In the genomic region with DNA sequence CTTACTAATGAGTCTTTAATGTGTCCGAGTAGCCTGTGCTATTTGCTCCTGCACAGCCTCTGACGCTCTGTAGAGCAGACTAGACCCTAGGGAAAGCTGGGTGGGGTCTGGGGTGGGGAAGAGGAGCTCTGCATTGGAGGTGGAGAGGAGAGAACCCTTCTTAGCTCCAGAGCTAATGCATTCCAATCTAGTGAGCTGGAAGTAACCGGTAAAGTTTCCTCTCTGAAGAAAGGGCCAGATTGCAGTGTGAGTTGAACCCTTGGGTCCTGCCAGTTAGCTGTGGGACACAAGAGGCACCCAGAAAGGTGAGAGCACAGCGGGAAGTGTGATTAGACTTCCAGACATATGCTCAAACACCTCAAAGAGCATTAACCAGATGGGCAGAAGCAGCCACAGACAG, we compare ENCODE assay signal across 12 mouse cellular contexts. TPM values are rescaled to one million over a fixed set of nuclear protein-coding genes. Genes with fewer than 3 reads are reported as not detected.
DNase-seq lines count a peak whose midpoint lies in the region; ATAC-seq and TF ChIP-seq lines count a peak whose summit lies in the region.
"Had no signal": no experiment of that assay in that cellular context is flagged by ENCODE, and none has a peak within 500 bp of the region (broad histone marks: within the 10 kb centered on the region; RNA-seq: fewer than 3 reads in every experiment).

No protein-coding gene starts in this region.

- peak overlapping the region; percentile 89 for H3K27ac ChIP-seq in lung, embryonic 16.5 days (ENCODE audit: low read length)
- H3K27ac ChIP-seq in forebrain, embryonic 16.5 days (ENCODE audit: low read length): peak overlapping the region; percentile 46
- H3K27ac ChIP-seq in midbrain, embryonic 15.5 days: peak overlapping the region; percentile 60; the same call in 1 of the 2 replicates
- no peak overlapping the region for H3K27ac ChIP-seq in layer of hippocampus, adult 2 months

- TF ChIP-seq CTCF in layer of hippocampus, adult 2 months (conservative IDR thresholded peaks at IDR 0.05): no peak

- no peaks in the 10 kb centered on the region for H3K9me3 ChIP-seq in lung, embryonic 16.5 days (ENCODE audit: control insufficient read depth, low read length)
- no peaks in the 10 kb centered on the region for H3K9me3 ChIP-seq in forebrain, embryonic 16.5 days (ENCODE audit: control insufficient read depth, low read length)
- H3K9me3 ChIP-seq in midbrain, embryonic 15.5 days: no peaks in the 10 kb centered on the region
- H3K9me3 ChIP-seq: megakaryocyte, embryonic 14.5 days had no signal

- no peaks in the 10 kb centered on the region for H3K27me3 ChIP-seq in lung, embryonic 16.5 days (ENCODE audit: control insufficient read depth, insufficient read depth, low read depth, low read length)
- H3K27me3 ChIP-seq in forebrain, embryonic 16.5 days (replicated peaks; ENCODE audit: control insufficient read depth, insufficient read depth, low read length): no peaks in the 10 kb centered on the region
- no peaks in the 10 kb centered on the region for H3K27me3 ChIP-seq in midbrain, embryonic 15.5 days (replicated peaks)

- no peak overlapping the region for H3K9ac ChIP-seq in lung, embryonic 16.5 days (ENCODE audit: low read length)
- H3K9ac ChIP-seq in forebrain, embryonic 16.5 days (replicated peaks; ENCODE audit: low read depth, low read length): no peak overlapping the region
- H3K9ac ChIP-seq in midbrain, embryonic 15.5 days: no peak overlapping the region

- no peak for DNase-seq in lung, adult 18-20 months
- DNase-seq in R1 (ENCODE audit: low read depth, low spot score): peak; percentile 79
- no peak for DNase-seq in layer of hippocampus, adult 2 months (ENCODE audit: low spot score in 2 of 2)
- DNase-seq: right cerebral cortex, postnatal 25 days; thymus, postnatal 14 days had no signal

- ATAC-seq in lung, embryonic 16.5 days (ENCODE audit: low read depth): no peak
- ATAC-seq in forebrain, embryonic 16.5 days: peak; percentile 9; the same call in 1 of the 2 replicates
- 0 out of 2 replicates have a peak, but pooled peaks have one; percentile 1 for ATAC-seq in midbrain, embryonic 15.5 days (replicated peaks)
- no peak for ATAC-seq in megakaryocyte-erythroid progenitor cell, adult 5-6 weeks (replicated peaks; ENCODE audit: low FRiP score, low TSS enrichment, poor library complexity, severe bottlenecking)
- ATAC-seq: inflammation-experienced regulatory T-cells, adult 6 months had no signal

- H3K4me2 ChIP-seq in lung, embryonic 16.5 days (ENCODE audit: low read depth, low read length): no peak overlapping the region
- H3K4me2 ChIP-seq in forebrain, embryonic 16.5 days (ENCODE audit: low read length): no peak overlapping the region
- no peak overlapping the region for H3K4me2 ChIP-seq in midbrain, embryonic 15.5 days

- WGBS in lung, embryonic 16.5 days: 45% methylated on average over 4 of the region's 4 CpGs
- 14% methylated on average over 4 of the region's 4 CpGs for WGBS in forebrain, embryonic 16.5 days
- 36% methylated on average over 4 of the region's 4 CpGs for WGBS in midbrain, embryonic 15.5 days

- no peak overlapping the region for H3K4me3 ChIP-seq in lung, embryonic 16.5 days (ENCODE audit: low read length)
- H3K4me3 ChIP-seq in forebrain, embryonic 16.5 days (replicated peaks; ENCODE audit: low read length): no peak overlapping the region
- no peak overlapping the region for H3K4me3 ChIP-seq in midbrain, embryonic 15.5 days
- no peak overlapping the region for H3K4me3 ChIP-seq in layer of hippocampus, adult 2 months
- H3K4me3 ChIP-seq: megakaryocyte, embryonic 14.5 days had no signal

- H3K4me1 ChIP-seq in lung, embryonic 16.5 days (replicated peaks; ENCODE audit: control insufficient read depth, insufficient read depth, low read length): peaks cover 37% of the 10 kb centered on the region
- peaks cover 57% of the 10 kb centered on the region for H3K4me1 ChIP-seq in forebrain, embryonic 16.5 days (replicated peaks; ENCODE audit: control insufficient read depth, insufficient read depth, low read length)
- H3K4me1 ChIP-seq in midbrain, embryonic 15.5 days: peaks cover 66% of the 10 kb centered on the region

- no peaks in the 10 kb centered on the region for H3K36me3 ChIP-seq in lung, embryonic 16.5 days (ENCODE audit: control insufficient read depth, insufficient read depth, low read length)
- no peaks in the 10 kb centered on the region for H3K36me3 ChIP-seq in forebrain, embryonic 16.5 days (ENCODE audit: control insufficient read depth, insufficient read depth)
- no peaks in the 10 kb centered on the region for H3K36me3 ChIP-seq in midbrain, embryonic 15.5 days (replicated peaks)

RNA-seq across cellular contexts. Expression of a gene that starts 6.7 kb away (rescaled TPM):
- 0.50 and 0.87 TPM in 2 replicates for polyA plus RNA-seq in lung, embryonic 16.5 days (2015; fragmentation: Nextera tagmentation; extraction: Ambion mirVana)
- 2.7 and 3.4 TPM in 2 replicates for polyA plus RNA-seq in forebrain, embryonic 16.5 days (2015; fragmentation: Nextera tagmentation; extraction: Ambion mirVana)
- 10.7 and 11.5 TPM in 2 replicates for polyA plus RNA-seq in midbrain, embryonic 15.5 days (2015; fragmentation: Nextera tagmentation; extraction: Ambion mirVana)
- not detected in 2 replicates for total RNA-seq in megakaryocyte-erythroid progenitor cell, adult 5-6 weeks (2014; fragmentation: Nextera tagmentation)
- not detected in 2 replicates for total RNA-seq in megakaryocyte-erythroid progenitor cell, adult 5-6 weeks (2017)
- total RNA-seq in layer of hippocampus, adult 2 months (2021): 1 to 10 TPM; 4.0 to 4.3 TPM
- total RNA-seq: granulocyte monocyte progenitor cell, adult 5-6 weeks had no signal
- polyA plus RNA-seq: inflammation-experienced regulatory T-cells, adult 6 months had no signal

RNA-seq across cellular contexts. Expression of a gene that starts 24.2 kb away (rescaled TPM):
- 23.4 TPM in 2 replicates for polyA plus RNA-seq in lung, embryonic 16.5 days (2015; fragmentation: Nextera tagmentation; extraction: Ambion mirVana)
- 13.3 and 13.4 TPM in 2 replicates for polyA plus RNA-seq in forebrain, embryonic 16.5 days (2015; fragmentation: Nextera tagmentation; extraction: Ambion mirVana)
- polyA plus RNA-seq in midbrain, embryonic 15.5 days (2015; fragmentation: Nextera tagmentation; extraction: Ambion mirVana): 26.1 and 27.9 TPM in 2 replicates
- total RNA-seq in megakaryocyte-erythroid progenitor cell, adult 5-6 weeks (2014; fragmentation: Nextera tagmentation): 3.7 and 4.9 TPM in 2 replicates
- total RNA-seq in megakaryocyte-erythroid progenitor cell, adult 5-6 weeks (2017): 0.70 and 4.4 TPM in 2 replicates
- total RNA-seq in layer of hippocampus, adult 2 months (2021): 1 to 10 TPM in 1 of 2 experiments, under 1 TPM in 1; 0.76 to 1.7 TPM

Comparison
In these comparisons a context has a peak if more than half of its experiments do, and no peak if none do; other contexts are left out.
1. ATAC-seq: peak in forebrain, embryonic 16.5 days (single experiment) and midbrain, embryonic 15.5 days (single experiment); none in lung, embryonic 16.5 days (single experiment) and megakaryocyte-erythroid progenitor cell, adult 5-6 weeks (single experiment).